Mouse (Mus musculus): ENCODE results near the gene Ugdh. TPM values are rescaled to one million over a fixed set of nuclear protein-coding genes. Genes with fewer than 3 reads are reported as not detected.

Gene Ugdh
- polyA plus RNA-seq, 1 experiment from 2014 or later, result 119 TPM

DNA sequence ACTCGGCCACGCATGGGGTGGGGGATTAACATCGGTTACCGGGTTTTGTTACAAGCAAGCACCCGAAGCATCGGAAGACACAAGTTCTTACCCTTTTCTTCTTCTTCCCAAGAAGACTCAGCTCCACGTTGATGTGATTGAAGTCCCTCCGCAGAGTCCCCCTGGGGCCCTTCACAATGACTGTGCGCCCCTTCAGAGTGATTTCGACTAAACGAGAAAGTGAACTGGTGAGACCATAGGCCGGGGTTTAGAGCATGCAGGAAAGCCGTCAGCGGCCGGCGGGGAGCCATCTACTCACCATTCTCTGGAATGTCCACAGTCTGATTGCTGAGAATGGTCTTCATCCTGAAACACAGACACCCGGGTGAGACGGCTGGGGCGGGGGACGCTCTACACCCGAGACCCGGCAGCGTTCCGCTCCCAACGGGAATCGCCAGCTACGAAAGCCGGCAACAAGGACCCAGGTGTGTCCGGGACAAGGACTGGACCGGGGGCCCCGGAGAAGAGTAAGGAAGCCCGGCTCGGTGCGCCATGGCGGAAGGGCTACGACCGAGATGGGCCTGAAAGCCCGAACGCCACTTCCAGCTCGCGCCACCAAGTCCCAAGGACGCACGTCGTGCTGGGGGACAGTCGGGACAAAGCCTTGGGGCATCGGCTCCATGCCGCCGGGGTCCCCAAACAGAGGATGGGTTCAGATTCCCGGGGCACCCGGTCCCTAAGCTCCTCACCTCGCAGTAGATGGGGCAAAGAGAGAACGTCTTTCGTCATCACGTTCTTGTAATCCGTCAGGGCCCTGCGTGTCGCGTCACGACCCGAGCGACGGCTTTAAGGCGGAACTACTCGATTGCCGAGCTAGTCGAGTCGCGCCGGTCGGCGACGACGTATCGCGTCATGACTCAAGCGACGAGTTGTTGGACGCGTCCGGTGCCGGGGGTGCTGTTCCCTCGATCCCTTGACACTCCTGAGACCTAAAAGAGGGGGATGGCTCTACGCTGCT, 44.8 kb downstream of the Ugdh start, which contains the start of the genes Rpl9 and Lias:
Rpl9 (minus strand) TSS at position 797 of the 997 bp plus-strand sequence.
Lias (plus strand) TSS at position 850 of the 997 bp plus-strand sequence.
- ATAC-seq (ENCODE audit: low read depth) (peak; percentile 96), DNase-seq (ENCODE audit: low spot score) (peak; percentile 98)
- WGBS, result under 1% methylated on average over 69 of the region's 83 CpGs
- Histone ChIP-seq H3K4me3 (ENCODE audit: low read depth, low read length) (peak within 1 kb of the TSS; percentile 92), H3K36me3 (ENCODE audit: control insufficient read depth, insufficient read depth, low read length) (peaks cover 51% of the 10 kb centered on the region), H3K27me3 (replicated peaks; ENCODE audit: control insufficient read depth, insufficient read depth, low read length) (no peaks in the 10 kb centered on the region), H3K4me1 (ENCODE audit: control insufficient read depth, insufficient read depth, low read length) (peaks cover 11% of the 10 kb centered on the region), H3K4me2 (ENCODE audit: low read depth, low read length) (peak within 1 kb of the TSS; percentile 85), H3K9ac (ENCODE audit: low read depth, low read length) (peak within 1 kb of the TSS; percentile 99), H3K9me3 (ENCODE audit: control insufficient read depth, low read length) (no peaks in the 10 kb centered on the region), H3K27ac (replicated peaks; ENCODE audit: low read depth, low read length) (peak within 1 kb of the TSS; percentile 90)

DNA sequence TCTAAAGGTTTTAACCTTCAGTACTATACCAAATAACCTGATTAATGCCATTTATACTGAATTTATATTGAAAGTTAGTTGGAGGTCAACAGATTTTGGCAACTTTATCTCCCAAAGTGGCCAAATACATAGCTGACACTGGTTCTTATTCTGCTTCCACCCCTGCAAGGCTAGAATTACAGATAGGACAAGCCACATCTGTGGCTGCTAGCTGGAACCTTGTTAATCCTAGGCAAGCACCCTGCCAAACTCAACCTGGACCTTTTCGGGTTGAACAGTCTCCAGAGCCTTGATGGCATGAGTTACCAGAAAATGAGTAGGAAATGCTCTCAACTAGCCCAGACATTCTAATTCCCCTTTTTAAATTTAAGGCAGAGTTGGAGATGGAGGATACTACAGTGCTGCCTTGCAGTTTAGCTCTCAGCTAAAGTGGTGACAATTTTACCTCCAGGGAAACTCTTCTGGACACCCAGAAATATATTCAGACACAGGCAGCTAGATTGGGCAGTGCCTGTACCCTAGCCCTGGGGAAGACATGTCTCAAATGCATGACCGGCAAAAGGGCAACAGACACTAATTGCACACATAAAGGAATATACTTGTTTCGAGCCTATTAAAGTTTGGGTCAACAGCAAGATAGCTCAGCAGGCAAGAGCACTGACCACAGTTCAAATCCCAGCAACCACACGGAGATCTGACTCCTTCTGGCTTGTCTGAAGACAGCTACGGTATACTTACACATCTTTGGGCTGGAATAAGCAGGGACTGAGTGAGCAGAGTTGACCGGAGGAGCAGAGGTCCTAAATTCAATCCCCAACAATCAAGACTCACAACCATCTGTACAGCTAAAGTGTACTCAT, 48.5 kb downstream of the Ugdh start:
- Histone ChIP-seq H3K4me3 (ENCODE audit: low read depth, low read length) (no peak overlapping the region), H3K27ac (replicated peaks; ENCODE audit: low read depth, low read length) (no peak overlapping the region), H3K9me3 (ENCODE audit: control insufficient read depth, low read length) (no peaks in the 10 kb centered on the region), H3K9ac (ENCODE audit: low read depth, low read length) (no peak overlapping the region), H3K4me2 (ENCODE audit: low read depth, low read length) (no peak overlapping the region), H3K36me3 (ENCODE audit: control insufficient read depth, insufficient read depth, low read length) (peaks cover 40% of the 10 kb centered on the region), H3K27me3 (replicated peaks; ENCODE audit: control insufficient read depth, insufficient read depth, low read length) (no peaks in the 10 kb centered on the region), H3K4me1 (ENCODE audit: control insufficient read depth, insufficient read depth, low read length) (peaks cover 11% of the 10 kb centered on the region)
- DNase-seq (ENCODE audit: low spot score), result no peak
- WGBS, result 73% methylated on average over 6 of the region's 6 CpGs
- ATAC-seq (ENCODE audit: low read depth), result no peak

DNA sequence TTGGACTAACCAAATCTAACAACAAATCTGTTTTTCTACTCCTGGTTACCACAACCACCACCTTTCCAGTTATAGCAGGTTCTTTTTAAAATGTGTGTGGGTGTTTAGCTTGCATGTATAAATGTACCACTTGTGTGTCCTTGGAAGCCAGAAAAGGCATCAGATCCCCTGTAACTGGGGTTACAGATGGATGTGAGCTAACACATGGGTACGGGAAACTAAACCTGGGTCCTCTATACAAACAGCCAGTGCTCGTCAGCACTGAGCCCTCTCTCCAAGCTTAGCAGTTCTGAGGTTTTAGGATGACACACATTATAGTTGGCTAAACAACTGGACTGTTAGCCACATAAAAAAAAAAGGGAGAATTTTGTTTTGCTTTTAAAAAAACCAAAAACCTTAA, 50.0 kb downstream of the Ugdh start:
- ATAC-seq (ENCODE audit: low read depth) (no peak), DNase-seq (ENCODE audit: low spot score) (no peak)
- no peak overlapping the region for H3K9ac ChIP-seq (ENCODE audit: low read depth, low read length)
- H3K27me3 ChIP-seq (replicated peaks; ENCODE audit: control insufficient read depth, insufficient read depth, low read length), result no peaks in the 10 kb centered on the region
- peaks cover 11% of the 10 kb centered on the region for H3K4me1 ChIP-seq (ENCODE audit: control insufficient read depth, insufficient read depth, low read length)
- H3K4me2 ChIP-seq (ENCODE audit: low read depth, low read length), result no peak overlapping the region
- H3K27ac ChIP-seq (replicated peaks; ENCODE audit: low read depth, low read length), result no peak overlapping the region
- peaks cover 40% of the 10 kb centered on the region for H3K36me3 ChIP-seq (ENCODE audit: control insufficient read depth, insufficient read depth, low read length)
- no peak overlapping the region for H3K4me3 ChIP-seq (ENCODE audit: low read depth, low read length)
- H3K9me3 ChIP-seq (ENCODE audit: control insufficient read depth, low read length), result no peaks in the 10 kb centered on the region
- 63% methylated on average over 2 of the region's 2 CpGs for WGBS

DNA sequence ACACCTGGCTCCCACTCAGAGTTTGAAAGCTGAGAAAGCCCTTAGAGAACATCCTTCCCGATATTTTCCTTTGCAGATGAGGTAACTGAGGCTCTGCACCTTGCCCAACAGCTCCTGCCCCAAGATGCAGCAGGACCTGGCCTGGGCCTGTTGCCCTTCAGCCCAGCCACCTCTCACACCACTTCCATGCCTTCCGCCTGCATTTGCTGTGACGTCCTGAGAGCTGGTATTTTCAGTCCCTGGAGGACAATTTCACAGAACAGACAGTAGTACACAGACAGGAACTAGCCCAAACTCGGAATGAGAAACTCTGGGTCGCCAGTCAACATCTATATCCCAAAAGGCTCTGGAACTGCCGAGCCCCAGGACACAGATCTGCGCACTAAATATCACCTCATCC, 61.0 kb downstream of the Ugdh start:
- no peak for ATAC-seq (ENCODE audit: low read depth)
- WGBS, result 74% methylated on average over 7 of the region's 7 CpGs
- H3K9me3 ChIP-seq (ENCODE audit: control insufficient read depth, low read length), result no peaks in the 10 kb centered on the region
- H3K9ac ChIP-seq (ENCODE audit: low read depth, low read length), result no peak overlapping the region
- no peaks in the 10 kb centered on the region for H3K27me3 ChIP-seq (replicated peaks; ENCODE audit: control insufficient read depth, insufficient read depth, low read length)
- H3K4me1 ChIP-seq (ENCODE audit: control insufficient read depth, insufficient read depth, low read length), result no peaks in the 10 kb centered on the region
- H3K27ac ChIP-seq (replicated peaks; ENCODE audit: low read depth, low read length), result no peak overlapping the region
- no peak overlapping the region for H3K4me2 ChIP-seq (ENCODE audit: low read depth, low read length)
- no peak overlapping the region for H3K4me3 ChIP-seq (ENCODE audit: low read depth, low read length)
- no peak for DNase-seq (ENCODE audit: low spot score)
- no peaks in the 10 kb centered on the region for H3K36me3 ChIP-seq (ENCODE audit: control insufficient read depth, insufficient read depth, low read length)

DNA sequence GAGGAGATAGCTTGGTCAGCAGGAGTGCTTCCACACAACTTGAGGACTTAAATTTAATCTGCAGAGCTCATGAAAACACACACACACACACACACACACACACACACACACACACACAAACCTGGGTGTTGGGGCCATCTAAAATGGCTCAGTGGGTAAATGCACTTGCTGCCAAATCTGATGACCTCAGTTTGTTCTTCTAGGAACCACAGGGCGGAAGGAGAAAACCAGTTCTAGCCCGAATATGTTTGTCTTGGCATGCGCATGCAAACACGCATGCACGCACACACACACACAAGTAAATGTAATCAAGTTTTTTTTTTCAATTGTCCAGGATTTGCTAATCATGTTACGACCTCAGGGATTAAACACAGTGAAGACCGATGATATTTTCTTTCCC, 64.2 kb downstream of the Ugdh start:
- WGBS, result 94% methylated on average over 7 of the region's 7 CpGs
- Histone ChIP-seq H3K36me3 (ENCODE audit: control insufficient read depth, insufficient read depth, low read length) (no peaks in the 10 kb centered on the region), H3K4me3 (ENCODE audit: low read depth, low read length) (no peak overlapping the region), H3K4me1 (ENCODE audit: control insufficient read depth, insufficient read depth, low read length) (no peaks in the 10 kb centered on the region), H3K9me3 (ENCODE audit: control insufficient read depth, low read length) (no peaks in the 10 kb centered on the region), H3K4me2 (ENCODE audit: low read depth, low read length) (no peak overlapping the region), H3K9ac (ENCODE audit: low read depth, low read length) (no peak overlapping the region), H3K27ac (replicated peaks; ENCODE audit: low read depth, low read length) (no peak overlapping the region), H3K27me3 (replicated peaks; ENCODE audit: control insufficient read depth, insufficient read depth, low read length) (no peaks in the 10 kb centered on the region)
- DNase-seq (ENCODE audit: low spot score) (no peak), ATAC-seq (ENCODE audit: low read depth) (no peak)

DNA sequence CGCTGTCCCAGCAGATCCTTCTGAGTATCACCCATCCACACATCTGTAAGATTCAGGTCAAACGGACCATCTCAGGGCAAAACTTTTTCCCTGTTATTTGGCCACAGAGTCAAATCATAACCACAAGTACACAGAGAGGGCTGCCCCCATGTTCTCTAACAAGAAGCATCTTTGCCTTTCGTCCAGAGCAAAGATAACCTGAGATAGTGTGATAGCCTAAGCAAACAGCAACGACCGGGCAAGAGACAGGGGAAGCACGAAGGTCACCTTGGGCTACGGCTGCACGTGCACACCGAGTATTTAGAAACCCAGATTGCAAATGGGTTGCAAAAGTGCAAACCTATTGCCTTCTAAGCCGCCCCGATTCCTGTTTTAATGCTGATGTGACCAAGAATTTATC, 67.9 kb downstream of the Ugdh start:
- ATAC-seq (ENCODE audit: low read depth), result no peak

More for the DNA sequence above, 67.9 kb downstream of the Ugdh start:
- no peaks in the 10 kb centered on the region for H3K36me3 ChIP-seq (ENCODE audit: control insufficient read depth, insufficient read depth, low read length)
- H3K27me3 ChIP-seq (replicated peaks; ENCODE audit: control insufficient read depth, insufficient read depth, low read length), result no peaks in the 10 kb centered on the region
- no peak overlapping the region for H3K4me3 ChIP-seq (ENCODE audit: low read depth, low read length)
- H3K27ac ChIP-seq (replicated peaks; ENCODE audit: low read depth, low read length), result no peak overlapping the region
- H3K9ac ChIP-seq (ENCODE audit: low read depth, low read length), result no peak overlapping the region
- H3K4me1 ChIP-seq (ENCODE audit: control insufficient read depth, insufficient read depth, low read length), result no peaks in the 10 kb centered on the region
- no peak overlapping the region for H3K4me2 ChIP-seq (ENCODE audit: low read depth, low read length)
- H3K9me3 ChIP-seq (ENCODE audit: control insufficient read depth, low read length), result no peaks in the 10 kb centered on the region
- DNase-seq (ENCODE audit: low spot score), result no peak
- 86% methylated on average over 11 of the region's 11 CpGs for WGBS

Other genes with a start within 250 kb of the Ugdh start
- gene Wdr19, start 236.3 kb downstream of the Ugdh start, polyA plus RNA-seq (2014; fragmentation: Nextera tagmentation; extraction: Ambion mirVana), result 8.7 and 11.8 TPM in 2 replicates
- 84.2 and 84.8 TPM in 2 replicates for gene Rfc1, start 100.3 kb downstream of the Ugdh start, polyA plus RNA-seq (2014; fragmentation: Nextera tagmentation; extraction: Ambion mirVana)
- gene Klb, start 87.6 kb downstream of the Ugdh start, polyA plus RNA-seq (2014; fragmentation: Nextera tagmentation; extraction: Ambion mirVana), result 0.30 and 0.65 TPM in 2 replicates
- gene Rpl9, start 44.5 kb downstream of the Ugdh start, polyA plus RNA-seq (2014; fragmentation: Nextera tagmentation; extraction: Ambion mirVana), result 1,224 and 1,226 TPM in 2 replicates
- gene Lias, start 44.5 kb downstream of the Ugdh start, polyA plus RNA-seq (2014; fragmentation: Nextera tagmentation; extraction: Ambion mirVana), result 60.8 and 61.2 TPM in 2 replicates
- gene Gm43552, start 56.9 kb upstream of the Ugdh start, polyA plus RNA-seq (2014; fragmentation: Nextera tagmentation; extraction: Ambion mirVana), result not detected in 2 replicates
- gene Smim14, start 101.2 kb upstream of the Ugdh start, polyA plus RNA-seq (2014; fragmentation: Nextera tagmentation; extraction: Ambion mirVana), result 144 and 146 TPM in 2 replicates
- gene Ube2k, start 101.3 kb upstream of the Ugdh start, polyA plus RNA-seq (2014; fragmentation: Nextera tagmentation; extraction: Ambion mirVana), result 122 and 130 TPM in 2 replicates

Measured in embryonic facial prominence, embryonic 14.5 days (tissue).